Mouse (Mus musculus) heart, embryonic 16.5 days (tissue): ENCODE results near the gene Tbkbp1. TPM values are rescaled to one million over a fixed set of nuclear protein-coding genes. Genes with fewer than 3 reads are reported as not detected.
A peak's percentile ranks its signal among the peaks of the same experiment; 100 is the strongest.

ENCODE experiments used
- ATAC-seq: fragments of 200-750 bp; cut with Nextera tagmentation; replicated peaks from 2 replicates; pipeline ENCODE4 v1.8.0; 2017; ENCODE audit warnings: moderate number of reproducible peaks; ENCODE audit not compliant: insufficient read depth, low FRiP score; ENCODE audit errors: extremely low read depth
- H3K27ac ChIP-seq: fragments of 300-500 bp; sonication (generic); 2 replicates; pipeline ENCODE4 v1.5.1; 2014; ENCODE audit warnings: mild to moderate bottlenecking, low read length, control low read depth, moderate library complexity
- H3K27me3 ChIP-seq: fragments of 300-500 bp; sonication (generic); 2 replicates; pipeline ENCODE4 v1.6.1; 2014; ENCODE audit warnings: low read length, mixed read lengths; ENCODE audit not compliant: control insufficient read depth, insufficient read depth
- H3K36me3 ChIP-seq: fragments of 300-500 bp; sonication (generic); 2 replicates; pipeline ENCODE4 v1.6.1; 2014; ENCODE audit not compliant: control insufficient read depth, insufficient read depth
- H3K4me1 ChIP-seq: fragments of 300-500 bp; sonication (generic); 2 replicates; pipeline ENCODE4 v1.6.1; 2014; ENCODE audit warnings: low read length, mixed read lengths; ENCODE audit not compliant: control insufficient read depth, insufficient read depth
- H3K4me2 ChIP-seq: fragments of 300-500 bp; sonication (generic); 2 replicates; pipeline ENCODE4 v1.6.1; 2014; ENCODE audit warnings: low read depth, mild to moderate bottlenecking, control low read depth, low read length
- H3K4me3 ChIP-seq: fragments of 300-500 bp; sonication (generic); 2 replicates; pipeline ENCODE4 v1.5.1; 2014; ENCODE audit warnings: mild to moderate bottlenecking, control low read depth, low read length
- H3K9ac ChIP-seq: fragments of 300-500 bp; sonication (generic); 2 replicates; pipeline ENCODE4 v1.6.1; 2014; ENCODE audit warnings: low read length, control low read depth
- H3K9me3 ChIP-seq: fragments of 300-500 bp; sonication (generic); replicated peaks from 2 replicates; pipeline ENCODE4 v1.6.1; 2016; ENCODE audit warnings: low read length; ENCODE audit not compliant: control insufficient read depth
- WGBS: fragments of 180-500 bp; shearing (Covaris S2); extraction: QIAGEN DNeasy Blood & Tissue Kit; methylation state at CpG from one replicate; pipeline ENCODE4 v1.1.7; 2014; 5-methylcytosine and 5-hydroxymethylcytosine counted together
- microRNA-seq: library from miRNA; unstranded; fragments of <30 nt; microRNA quantifications from one replicate; pipeline ENCODE4, GENCODE M21; 2017
- polyA plus RNA-seq: library from polyadenylated mRNA; unstranded; fragments of >200 nt; fragmentation: Nextera tagmentation; extraction: Ambion mirVana; gene quantifications from 2 replicates; pipeline ENCODE4 v1.2.1, GENCODE M21; 2015

The Tbkbp1 gene
- polyA plus RNA-seq, 1 experiment from 2014 or later: 3.8 TPM

GRCm38 (mm10) chr11:97108976-97109375, 42.3 kb downstream of the Tbkbp1 start:
- no peak for ATAC-seq
- no peaks in the 10 kb centered on the region for H3K9me3 ChIP-seq
- H3K27me3 ChIP-seq: peaks cover 18% of the 10 kb centered on the region
- H3K9ac ChIP-seq: no peak overlapping the region
- WGBS: 80% methylated on average over 16 of the region's 16 CpGs
- no peak overlapping the region for H3K27ac ChIP-seq
- no peaks in the 10 kb centered on the region for H3K36me3 ChIP-seq
- no peak overlapping the region for H3K4me2 ChIP-seq
- no peaks in the 10 kb centered on the region for H3K4me1 ChIP-seq
- H3K4me3 ChIP-seq: no peak overlapping the region

- WGBS: 88% methylated on average over 9 of the region's 9 CpGs
- Histone ChIP-seq H3K9ac (no peak overlapping the region), H3K27ac (no peak overlapping the region), H3K4me3 (no peak overlapping the region), H3K4me1 (no peaks in the 10 kb centered on the region), H3K4me2 (no peak overlapping the region), H3K36me3 (no peaks in the 10 kb centered on the region), H3K27me3 (peaks cover 11% of the 10 kb centered on the region), H3K9me3 (no peaks in the 10 kb centered on the region)
- no peak for ATAC-seq
Observed at GRCm38 (mm10) chr11:97104091-97104483, 47.2 kb downstream of the Tbkbp1 start.

GRCm38 (mm10) chr11:97103163-97104090, 47.9 kb downstream of the Tbkbp1 start:
- Histone ChIP-seq H3K27ac (no peak overlapping the region), H3K9ac (no peak overlapping the region), H3K9me3 (no peaks in the 10 kb centered on the region), H3K27me3 (peaks cover 18% of the 10 kb centered on the region), H3K4me1 (no peaks in the 10 kb centered on the region), H3K4me3 (no peak overlapping the region), H3K36me3 (no peaks in the 10 kb centered on the region), H3K4me2 (no peak overlapping the region)
- ATAC-seq: no peak
- WGBS: 76% methylated on average over 10 of the region's 10 CpGs

- Histone ChIP-seq H3K9ac (no peak overlapping the region), H3K4me3 (no peak overlapping the region), H3K4me1 (no peaks in the 10 kb centered on the region), H3K36me3 (no peaks in the 10 kb centered on the region), H3K27me3 (peaks cover 22% of the 10 kb centered on the region), H3K9me3 (no peaks in the 10 kb centered on the region), H3K27ac (no peak overlapping the region), H3K4me2 (no peak overlapping the region)
- ATAC-seq: no peak
- WGBS: 17% methylated on average over 9 of the region's 9 CpGs
Observed at GRCm38 (mm10) chr11:97101722-97102121, 49.6 kb downstream of the Tbkbp1 start.

GRCm38 (mm10) chr11:97098791-97099190, 52.5 kb downstream of the Tbkbp1 start:
- Histone ChIP-seq H3K27ac (no peak overlapping the region), H3K27me3 (peaks cover 26% of the 10 kb centered on the region), H3K9ac (no peak overlapping the region), H3K4me3 (peak overlapping the region; percentile 12), H3K36me3 (no peaks in the 10 kb centered on the region), H3K4me1 (no peaks in the 10 kb centered on the region), H3K9me3 (no peaks in the 10 kb centered on the region), H3K4me2 (peak overlapping the region; percentile 32)
- ATAC-seq: no peak
- WGBS: 17% methylated on average over 18 of the region's 18 CpGs

GRCm38 (mm10) chr11:97094600-97094999, 56.7 kb downstream of the Tbkbp1 start:
- Histone ChIP-seq H3K27ac (no peak overlapping the region), H3K9me3 (no peaks in the 10 kb centered on the region; the same call in 1 of the 2 replicates), H3K4me3 (no peak overlapping the region), H3K4me2 (no peak overlapping the region), H3K9ac (no peak overlapping the region), H3K4me1 (no peaks in the 10 kb centered on the region), H3K36me3 (no peaks in the 10 kb centered on the region), H3K27me3 (peaks cover 26% of the 10 kb centered on the region)
- WGBS: 49% methylated on average over 2 of the region's 2 CpGs
- ATAC-seq: no peak

GRCm38 (mm10) chr11:97086365-97086764, 64.9 kb downstream of the Tbkbp1 start:
- peaks cover 10% of the 10 kb centered on the region for H3K27me3 ChIP-seq

More at GRCm38 (mm10) chr11:97086365-97086764, 64.9 kb downstream of the Tbkbp1 start:
- Histone ChIP-seq H3K4me2 (no peak overlapping the region), H3K9ac (no peak overlapping the region), H3K36me3 (no peaks in the 10 kb centered on the region), H3K4me1 (peaks cover 9% of the 10 kb centered on the region), H3K27ac (no peak overlapping the region), H3K9me3 (peaks cover 17% of the 10 kb centered on the region), H3K4me3 (no peak overlapping the region)
- ATAC-seq: no peak
- 61% methylated on average over 6 of the region's 6 CpGs for WGBS

Small RNA genes lying within 50 kb of the gene (microRNA-seq; reads per million reads assigned to microRNA genes)
- not detected for gene Mir7235

Other genes starting within 250 kb of the Tbkbp1 start
- 48.7 and 60.5 TPM in 2 replicates for gene Cdk5rap3, start 235.0 kb downstream of the Tbkbp1 start, polyA plus RNA-seq
- 1.0 and 5.6 TPM in 2 replicates for gene Prr15l, start 223.4 kb downstream of the Tbkbp1 start, polyA plus RNA-seq
- gene Pnpo, start 207.5 kb downstream of the Tbkbp1 start, polyA plus RNA-seq: 45.8 and 48.9 TPM in 2 replicates
- 15.2 and 15.7 TPM in 2 replicates for gene Sp2, start 168.5 kb downstream of the Tbkbp1 start, polyA plus RNA-seq
- gene Sp6, start 138.1 kb downstream of the Tbkbp1 start, polyA plus RNA-seq: 0.21 TPM in 1 of 2 replicates, not detected in the other
- gene Scrn2, start 121.6 kb downstream of the Tbkbp1 start, polyA plus RNA-seq: 19.1 and 20.4 TPM in 2 replicates
- gene Lrrc46, start 110.1 kb downstream of the Tbkbp1 start, polyA plus RNA-seq: 1.1 and 2.0 TPM in 2 replicates
- 66.9 and 67.5 TPM in 2 replicates for gene Mrpl10, start 109.9 kb downstream of the Tbkbp1 start, polyA plus RNA-seq
- gene Osbpl7, start 100.9 kb downstream of the Tbkbp1 start, polyA plus RNA-seq: 5.5 and 5.6 TPM in 2 replicates
- gene Tbx21, start 36.2 kb downstream of the Tbkbp1 start, polyA plus RNA-seq: 0.41 and 0.46 TPM in 2 replicates
- gene Kpnb1, start 36.4 kb upstream of the Tbkbp1 start, polyA plus RNA-seq: 30.1 and 31.3 TPM in 2 replicates
- 87.4 and 92.9 TPM in 2 replicates for gene Npepps, start 129.1 kb upstream of the Tbkbp1 start, polyA plus RNA-seq
- 58.1 and 59.8 TPM in 2 replicates for gene Mrpl45, start 164.2 kb upstream of the Tbkbp1 start, polyA plus RNA-seq
- 0.09 and 0.12 TPM in 2 replicates for gene Gpr179, start 200.6 kb upstream of the Tbkbp1 start, polyA plus RNA-seq
- gene Socs7, start 211.1 kb upstream of the Tbkbp1 start, polyA plus RNA-seq: 3.1 and 3.2 TPM in 2 replicates